Mouse (Mus musculus): ENCODE data around the gene Col13a1. TPM values are rescaled to one million over a fixed set of nuclear protein-coding genes. Genes with fewer than 3 reads are reported as not detected.
A peak's percentile ranks its signal among the peaks of the same experiment; 100 is the strongest.

Col13a1 gene
- 0.76 and 0.96 TPM in 2 replicates for polyA plus RNA-seq (2016; fragmentation: Nextera tagmentation; extraction: Ambion mirVana)

DNA sequence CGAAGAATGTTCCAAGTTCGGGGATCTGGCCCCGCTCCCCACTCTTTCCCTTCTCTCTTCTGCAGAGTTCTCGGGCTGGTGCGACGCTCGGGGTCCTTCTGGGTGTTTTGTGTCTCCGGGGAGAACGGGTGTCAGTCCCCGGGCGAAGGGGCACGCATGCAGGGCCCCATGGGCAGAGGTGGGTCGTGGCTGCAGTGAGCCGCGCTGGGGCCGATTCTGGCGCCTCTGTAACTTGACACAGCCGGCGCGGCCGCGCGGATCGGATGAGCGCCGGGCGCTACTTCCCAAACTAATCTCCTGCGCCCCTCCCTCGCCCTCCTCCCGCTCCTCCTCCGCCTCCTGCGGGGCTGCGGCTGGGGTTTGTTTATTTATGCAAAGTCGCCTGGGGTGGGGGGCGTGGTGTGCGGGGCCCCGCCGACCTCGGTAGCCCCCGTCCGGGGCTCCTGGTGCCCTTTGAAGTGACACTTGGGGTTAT lies at the start of gene Col13a1:
Gene Col13a1 (minus strand): TSS at position 243 of the 475 bp plus-strand sequence.
- Histone ChIP-seq H3K27ac (no peak within 1 kb of the TSS), H3K9ac (peak within 1 kb of the TSS; percentile 29; the same call in 1 of the 2 replicates), H3K4me3 (replicated peaks) (peak within 1 kb of the TSS; percentile 41), H3K27me3 (peaks cover 77% of the 10 kb centered on the region), H3K4me2 (peak within 1 kb of the TSS; percentile 58), H3K9me3 (no peaks in the 10 kb centered on the region), H3K4me1 (peaks cover 21% of the 10 kb centered on the region), H3K36me3 (replicated peaks) (no peaks in the 10 kb centered on the region)
- WGBS = 1% methylated on average over 41 of the region's 41 CpGs
- ATAC-seq (ENCODE audit: low FRiP score) = no peak

DNA sequence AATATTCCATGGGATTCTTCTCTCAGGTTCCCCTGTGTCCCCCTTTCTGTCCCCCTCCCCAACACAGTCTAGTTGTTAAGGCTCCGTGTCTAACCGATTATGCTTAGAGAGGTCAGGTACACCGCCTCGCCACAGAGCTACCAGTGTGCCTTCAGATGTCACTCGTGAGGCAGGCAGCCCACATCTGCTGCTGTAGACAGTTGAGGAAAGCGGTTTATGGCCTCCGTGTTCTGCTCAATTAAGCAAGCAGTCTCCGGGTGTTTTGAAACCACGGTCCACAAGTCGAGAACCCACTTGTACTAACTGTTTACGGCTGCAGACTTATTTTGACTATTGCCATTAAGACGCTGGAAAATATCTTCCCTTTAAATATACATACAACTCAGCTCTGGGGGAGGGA lies 48.8 kb upstream of the Col13a1 start:
- H3K4me3 ChIP-seq (replicated peaks) = no peak overlapping the region
- no peak for ATAC-seq (ENCODE audit: low FRiP score)
- H3K4me2 ChIP-seq = no peak overlapping the region
- no peaks in the 10 kb centered on the region for H3K36me3 ChIP-seq (replicated peaks)
- no peak overlapping the region for H3K9ac ChIP-seq
- no peak overlapping the region for H3K27ac ChIP-seq
- no peaks in the 10 kb centered on the region for H3K4me1 ChIP-seq
- WGBS = 79% methylated on average over 12 of the region's 12 CpGs
- no peaks in the 10 kb centered on the region for H3K27me3 ChIP-seq
- no peaks in the 10 kb centered on the region for H3K9me3 ChIP-seq

DNA sequence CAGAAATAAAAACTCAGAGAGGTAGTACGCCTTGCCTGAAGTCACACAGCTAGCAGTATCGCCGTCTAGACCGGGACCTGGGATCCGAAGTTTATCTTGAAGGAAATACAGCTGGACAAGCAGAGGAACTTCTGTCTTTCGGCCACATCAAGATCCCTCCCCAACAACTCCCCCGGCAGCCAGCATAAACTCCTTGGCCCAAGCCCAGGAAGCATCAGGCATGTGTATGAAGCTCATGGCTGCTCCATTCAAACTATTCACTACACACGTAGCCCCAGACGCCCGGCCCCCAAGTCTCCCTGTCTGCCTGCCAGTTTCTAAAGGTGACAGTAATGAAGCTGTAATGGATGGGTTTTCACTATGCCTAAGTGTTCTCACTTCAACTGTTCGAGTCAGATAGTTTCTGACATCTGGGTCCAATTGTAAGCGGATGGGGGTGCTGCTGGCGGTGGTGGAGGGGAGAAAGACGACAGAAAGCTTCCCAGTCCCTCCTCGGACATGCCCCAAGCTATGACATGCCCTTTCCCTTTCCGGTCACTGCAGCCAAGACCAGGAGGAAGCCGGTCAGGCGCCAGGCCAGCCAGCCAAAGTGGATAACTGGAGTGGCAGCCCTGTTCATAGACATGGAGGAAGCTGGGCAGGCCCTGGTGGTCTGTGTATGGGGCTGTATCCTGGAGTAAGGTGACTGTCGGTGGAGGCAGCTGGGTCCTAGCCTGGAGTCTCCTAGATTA lies 45.1 kb upstream of the Col13a1 start:
- Histone ChIP-seq H3K9ac (no peak overlapping the region), H3K27me3 (no peaks in the 10 kb centered on the region), H3K27ac (no peak overlapping the region), H3K36me3 (replicated peaks) (no peaks in the 10 kb centered on the region), H3K9me3 (no peaks in the 10 kb centered on the region), H3K4me3 (replicated peaks) (no peak overlapping the region), H3K4me2 (no peak overlapping the region), H3K4me1 (peaks cover 3% of the 10 kb centered on the region; the same call in 1 of the 2 replicates)
- ATAC-seq (ENCODE audit: low FRiP score) = no peak
- 68% methylated on average over 19 of the region's 19 CpGs for WGBS

DNA sequence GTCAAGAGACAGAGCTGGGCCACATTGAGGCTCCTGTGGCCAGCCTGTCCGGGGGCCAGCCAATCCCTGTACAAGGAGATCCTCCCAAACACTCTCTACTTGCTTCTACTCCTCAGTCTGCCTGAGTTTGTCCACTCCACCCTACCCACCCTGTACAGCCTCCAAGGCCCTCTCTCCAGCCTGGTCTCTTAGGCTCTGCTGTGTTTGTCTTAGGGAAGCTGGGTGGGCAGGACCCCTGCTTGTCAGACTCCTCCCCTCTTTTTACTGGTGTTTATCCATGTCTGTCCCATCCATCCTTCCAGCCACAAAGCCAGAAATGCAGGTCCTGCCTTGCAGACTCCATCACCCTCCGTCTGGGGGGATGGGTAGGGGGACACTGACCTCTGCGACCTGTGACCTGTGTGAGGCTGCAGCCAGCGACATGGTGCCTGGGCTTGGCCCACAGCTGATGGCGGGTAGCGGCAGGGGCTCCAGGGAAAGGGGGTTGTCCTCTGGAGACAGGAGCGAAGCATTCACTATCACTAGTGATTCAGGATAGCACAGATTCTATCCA lies 41.2 kb upstream of the Col13a1 start:
- no peak overlapping the region for H3K27ac ChIP-seq
- H3K36me3 ChIP-seq (replicated peaks) = no peaks in the 10 kb centered on the region
- ATAC-seq (ENCODE audit: low FRiP score) = no peak
- H3K9ac ChIP-seq = no peak overlapping the region
- H3K9me3 ChIP-seq = no peaks in the 10 kb centered on the region
- no peak overlapping the region for H3K4me3 ChIP-seq (replicated peaks)
- WGBS = 22% methylated on average over 6 of the region's 7 CpGs
- H3K4me2 ChIP-seq = no peak overlapping the region
- peaks cover 3% of the 10 kb centered on the region; the same call in 1 of the 2 replicates for H3K4me1 ChIP-seq
- H3K27me3 ChIP-seq = no peaks in the 10 kb centered on the region

DNA sequence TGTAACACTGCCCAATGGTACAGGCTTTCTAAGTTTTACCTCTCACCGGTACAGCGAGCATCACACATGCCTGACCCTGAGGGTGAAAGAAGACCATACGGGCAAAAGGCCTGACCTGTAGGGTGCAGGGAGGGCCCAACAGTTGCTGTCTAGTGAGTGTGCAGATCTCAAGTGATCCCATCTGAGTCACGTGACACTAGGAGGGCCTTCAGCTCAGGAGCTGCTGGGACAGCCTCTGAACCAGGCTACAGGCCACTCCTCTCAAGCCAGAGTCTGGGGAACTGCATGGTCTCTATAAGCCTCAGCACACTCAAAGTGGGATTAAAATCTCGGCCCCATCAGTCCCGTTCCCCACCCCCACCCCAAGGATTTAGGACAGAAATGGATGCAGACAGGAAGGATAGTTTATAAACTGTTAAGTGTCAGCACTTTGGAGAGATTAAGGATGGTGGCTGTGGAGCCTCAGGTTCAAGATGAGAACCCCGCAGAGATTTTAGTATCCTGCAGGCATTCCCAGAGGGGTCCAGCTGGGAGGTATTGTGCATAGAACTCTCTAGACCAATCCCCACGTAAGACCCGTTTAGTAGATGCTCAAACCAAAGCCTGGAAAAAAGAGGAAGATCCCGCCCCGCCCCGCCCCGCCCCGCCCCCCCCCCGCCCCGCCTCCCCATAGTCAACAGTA lies 40.6 kb upstream of the Col13a1 start:
- no peak overlapping the region for H3K4me3 ChIP-seq (replicated peaks)
- no peaks in the 10 kb centered on the region for H3K36me3 ChIP-seq (replicated peaks)
- no peak for ATAC-seq (ENCODE audit: low FRiP score)
- no peak overlapping the region for H3K9ac ChIP-seq
- no peaks in the 10 kb centered on the region for H3K27me3 ChIP-seq
- no peak overlapping the region for H3K27ac ChIP-seq
- H3K4me2 ChIP-seq = no peak overlapping the region
- no peaks in the 10 kb centered on the region for H3K9me3 ChIP-seq
- peaks cover 3% of the 10 kb centered on the region; the same call in 1 of the 2 replicates for H3K4me1 ChIP-seq
- 18% methylated on average over 16 of the region's 16 CpGs for WGBS

DNA sequence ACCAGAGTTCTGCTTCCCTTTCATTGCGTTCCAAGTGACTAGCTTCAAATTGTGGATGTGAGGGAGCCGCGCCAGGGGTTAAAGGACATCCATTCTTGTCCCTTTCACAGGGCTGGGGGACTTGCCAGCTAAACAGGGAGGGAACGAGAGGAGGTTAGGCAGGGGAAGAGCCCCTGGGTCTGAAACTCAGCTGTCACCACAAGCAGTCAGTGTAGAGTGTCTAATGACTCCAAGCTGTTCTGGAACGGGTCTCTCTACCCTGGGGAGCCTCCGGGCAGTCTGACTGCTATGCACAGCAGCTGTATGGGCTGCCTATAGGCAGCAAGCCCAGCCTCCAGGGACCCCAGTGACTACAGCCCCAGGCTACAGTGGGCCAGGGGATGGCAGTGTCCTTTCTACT lies 38.0 kb upstream of the Col13a1 start:
- WGBS = 53% methylated on average over 6 of the region's 6 CpGs
- H3K27me3 ChIP-seq = no peaks in the 10 kb centered on the region
- no peaks in the 10 kb centered on the region for H3K36me3 ChIP-seq (replicated peaks)
- no peak overlapping the region for H3K4me3 ChIP-seq (replicated peaks)
- H3K9me3 ChIP-seq = no peaks in the 10 kb centered on the region
- no peak overlapping the region for H3K27ac ChIP-seq
- H3K4me1 ChIP-seq = peaks cover 3% of the 10 kb centered on the region; the same call in 1 of the 2 replicates
- no peak overlapping the region for H3K4me2 ChIP-seq
- ATAC-seq (ENCODE audit: low FRiP score) = no peak
- H3K9ac ChIP-seq = no peak overlapping the region

DNA sequence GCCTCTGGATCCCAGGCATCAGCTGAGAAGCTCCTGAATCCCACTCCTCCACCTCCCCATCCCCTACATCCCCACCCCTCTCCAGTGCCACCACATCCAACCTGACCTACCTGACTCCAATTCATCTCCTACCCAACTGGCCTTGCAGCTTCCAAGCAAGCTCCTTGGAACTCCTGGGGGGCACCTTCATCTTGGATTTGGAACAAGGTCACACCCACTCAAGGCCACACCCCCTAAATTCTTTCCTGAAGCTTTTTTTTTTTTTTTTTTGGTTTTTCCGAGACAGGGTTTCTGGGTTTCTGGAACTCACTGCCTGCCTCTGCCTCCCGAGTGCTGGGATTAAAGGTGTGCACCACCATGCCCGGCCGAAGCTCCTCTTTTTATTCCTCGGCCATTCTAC lies 34.3 kb upstream of the Col13a1 start:
- no peak overlapping the region for H3K4me3 ChIP-seq (replicated peaks)
- no peak for ATAC-seq (ENCODE audit: low FRiP score)
- no peaks in the 10 kb centered on the region for H3K9me3 ChIP-seq
- no peak overlapping the region for H3K4me2 ChIP-seq
- no peaks in the 10 kb centered on the region for H3K36me3 ChIP-seq (replicated peaks)
- H3K27ac ChIP-seq = no peak overlapping the region
- 90% methylated on average over 5 of the region's 5 CpGs for WGBS
- 0 out of 2 replicates have a peak, but pooled peaks cover 3% of the 10 kb centered on the region for H3K27me3 ChIP-seq
- H3K9ac ChIP-seq = no peak overlapping the region
- H3K4me1 ChIP-seq = no peaks in the 10 kb centered on the region

DNA sequence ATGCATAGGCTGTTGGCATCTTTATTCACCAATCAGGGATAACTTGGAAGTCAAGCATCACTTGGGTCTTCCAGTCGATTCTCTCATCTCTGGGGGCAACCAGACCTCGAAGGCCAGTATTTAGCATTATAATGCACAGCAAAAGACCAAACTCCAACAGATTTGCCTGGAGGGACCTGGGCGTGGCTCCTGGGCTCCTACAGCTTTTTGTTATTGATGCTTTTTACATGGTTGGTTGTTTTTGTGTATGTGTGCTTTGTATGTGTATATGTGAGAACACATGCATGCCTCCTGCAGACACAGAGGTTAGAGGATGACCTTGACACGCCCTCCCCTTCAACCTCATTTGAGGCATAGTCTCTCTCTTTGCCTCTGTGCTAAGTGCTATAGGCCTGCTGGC lies 33.5 kb upstream of the Col13a1 start:
- Histone ChIP-seq H3K36me3 (replicated peaks) (no peaks in the 10 kb centered on the region), H3K27ac (no peak overlapping the region), H3K4me3 (replicated peaks) (no peak overlapping the region), H3K27me3 (0 out of 2 replicates have a peak, but pooled peaks cover 3% of the 10 kb centered on the region), H3K9me3 (no peaks in the 10 kb centered on the region), H3K9ac (no peak overlapping the region), H3K4me1 (no peaks in the 10 kb centered on the region), H3K4me2 (no peak overlapping the region)
- no peak for ATAC-seq (ENCODE audit: low FRiP score)
- 78% methylated on average over 4 of the region's 4 CpGs for WGBS

DNA sequence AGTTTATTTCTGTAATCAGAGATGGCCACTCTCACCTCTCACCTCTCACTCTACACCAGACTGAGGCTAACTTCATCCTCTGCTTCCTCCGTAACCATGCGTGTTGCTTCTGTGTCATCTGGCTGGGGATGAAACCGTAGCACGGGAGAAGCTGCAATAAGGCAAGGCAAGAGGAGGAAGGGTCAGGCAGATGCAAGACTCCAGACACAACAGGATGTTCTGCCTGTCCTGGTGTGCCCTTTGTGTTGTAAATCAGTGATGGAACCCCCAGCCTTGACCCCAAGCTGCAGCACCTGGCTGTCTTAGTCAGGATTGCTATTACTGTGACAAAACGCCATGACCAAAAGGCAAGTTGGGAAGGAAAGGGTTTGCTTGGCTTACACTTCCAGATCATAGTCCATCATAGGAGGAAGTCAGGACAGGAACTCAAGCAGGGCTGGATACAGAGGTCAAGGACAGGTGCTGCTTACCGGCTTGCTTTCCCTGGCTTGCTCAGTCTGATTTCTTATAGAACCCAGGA lies 31.1 kb upstream of the Col13a1 start:
- no peak overlapping the region for H3K4me3 ChIP-seq (replicated peaks)
- H3K9me3 ChIP-seq = no peaks in the 10 kb centered on the region
- H3K27ac ChIP-seq = no peak overlapping the region
- H3K27me3 ChIP-seq = 0 out of 2 replicates have a peak, but pooled peaks cover 3% of the 10 kb centered on the region
- no peak overlapping the region for H3K9ac ChIP-seq
- H3K4me2 ChIP-seq = no peak overlapping the region
- 74% methylated on average over 6 of the region's 6 CpGs for WGBS
- H3K4me1 ChIP-seq = no peaks in the 10 kb centered on the region
- no peak for ATAC-seq (ENCODE audit: low FRiP score)
- H3K36me3 ChIP-seq (replicated peaks) = no peaks in the 10 kb centered on the region

DNA sequence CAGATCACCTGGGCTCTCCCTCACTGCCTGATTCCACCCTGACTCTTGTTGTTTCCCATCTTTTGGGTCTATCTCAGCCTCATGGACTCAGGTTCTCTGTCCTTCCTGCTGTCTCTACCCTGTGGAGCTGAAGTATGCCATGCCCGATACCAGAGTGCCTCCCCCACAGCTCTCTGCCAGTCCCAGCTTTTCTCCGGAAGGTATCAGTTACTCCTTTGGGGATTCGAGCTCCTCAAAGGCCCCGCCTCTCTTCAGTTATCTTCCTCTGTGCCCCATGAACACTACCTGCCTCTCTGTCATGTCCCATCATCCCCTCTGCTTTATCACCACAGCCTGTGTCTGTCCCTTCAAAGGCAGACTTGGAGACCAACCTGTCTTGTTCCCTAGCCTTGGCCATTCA lies 29.1 kb upstream of the Col13a1 start:
- Histone ChIP-seq H3K4me2 (no peak overlapping the region), H3K4me1 (no peaks in the 10 kb centered on the region), H3K4me3 (replicated peaks) (no peak overlapping the region), H3K27me3 (peaks cover 3% of the 10 kb centered on the region; the same call in 1 of the 2 replicates), H3K27ac (no peak overlapping the region), H3K9ac (no peak overlapping the region), H3K9me3 (no peaks in the 10 kb centered on the region), H3K36me3 (replicated peaks) (no peaks in the 10 kb centered on the region)
- no peak for ATAC-seq (ENCODE audit: low FRiP score)
- 72% methylated on average over 4 of the region's 4 CpGs for whole genome bisulfite sequencing

DNA sequence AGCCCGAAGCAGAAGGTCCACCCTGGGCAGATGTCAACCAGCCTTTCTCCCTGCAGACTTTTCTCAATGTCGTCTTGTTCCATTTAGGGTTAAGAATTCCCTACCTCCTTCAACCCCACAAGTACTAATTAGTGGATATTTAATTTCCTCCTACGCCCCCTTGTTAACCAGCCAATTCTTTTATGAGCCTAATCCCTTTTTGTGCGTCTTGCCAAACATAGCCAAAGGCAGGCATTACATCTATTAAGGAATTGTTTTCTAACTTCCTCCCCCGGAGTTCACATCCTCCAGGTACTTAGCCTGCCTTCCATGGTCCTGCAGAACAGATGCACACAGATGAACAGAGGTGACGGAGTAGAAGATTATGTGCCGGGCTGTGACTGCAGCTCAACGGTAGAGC lies 27.5 kb upstream of the Col13a1 start:
- no peaks in the 10 kb centered on the region for H3K4me1 ChIP-seq

DNA sequence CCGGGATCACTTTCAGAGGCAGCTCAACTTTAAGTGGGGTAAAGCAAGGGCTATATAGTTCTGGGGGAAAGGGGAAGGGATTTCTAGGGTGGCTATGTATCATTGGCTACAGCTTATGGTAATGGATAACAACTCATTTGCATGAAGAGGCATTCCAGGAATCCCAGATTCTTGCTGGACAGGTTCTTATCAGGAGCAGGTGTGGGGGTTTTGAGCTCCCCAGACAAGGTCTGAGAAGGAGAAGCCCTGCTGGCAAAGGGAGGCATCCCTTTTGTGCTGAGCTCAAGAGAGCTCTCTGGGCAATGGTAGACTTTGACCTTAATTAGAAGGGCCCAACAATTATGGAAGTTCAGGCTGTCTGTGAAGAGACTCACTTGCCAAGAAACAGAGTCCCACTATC lies 21.3 kb upstream of the Col13a1 start:
- no peaks in the 10 kb centered on the region for H3K9me3 ChIP-seq
- H3K4me1 ChIP-seq = no peaks in the 10 kb centered on the region
- WGBS = 90% methylated on average over 1 of the region's 1 CpGs
- no peak overlapping the region for H3K4me3 ChIP-seq (replicated peaks)
- H3K4me2 ChIP-seq = no peak overlapping the region
- no peak overlapping the region for H3K27ac ChIP-seq
- ATAC-seq (ENCODE audit: low FRiP score) = no peak
- H3K27me3 ChIP-seq = peaks cover 4% of the 10 kb centered on the region; the same call in 1 of the 2 replicates
- no peak overlapping the region for H3K9ac ChIP-seq
- no peaks in the 10 kb centered on the region for H3K36me3 ChIP-seq (replicated peaks)

More for the DNA sequence above, 27.5 kb upstream of the Col13a1 start:
- Histone ChIP-seq H3K4me2 (no peak overlapping the region), H3K9ac (no peak overlapping the region), H3K27ac (no peak overlapping the region), H3K9me3 (no peaks in the 10 kb centered on the region), H3K36me3 (replicated peaks) (no peaks in the 10 kb centered on the region), H3K27me3 (peaks cover 7% of the 10 kb centered on the region; the same call in 1 of the 2 replicates), H3K4me3 (replicated peaks) (no peak overlapping the region)
- 27% methylated on average over 8 of the region's 8 CpGs for WGBS
- no peak for ATAC-seq (ENCODE audit: low FRiP score)

Data from forebrain, embryonic 12.5 days (tissue).